Mouse (Mus musculus) mouse trophoblast stem cell (cell line): ENCODE results near the gene Myh6.
"Not testable (repeated sequence)": the region's sequence is repeated elsewhere in the genome, so short reads cannot be mapped to it uniquely, and the experiment has no call there.

Source experiments
- in situ Hi-C, 2 experiments: fragments of 300-500 bp; cut with MseI, MboI; formaldehyde crosslinking; loops; 2 replicates in 1 of 2; 3 replicates in 1 of 2; pipeline ENCODE4 v1.15.1; 2025

The Myh6 gene

DNA sequence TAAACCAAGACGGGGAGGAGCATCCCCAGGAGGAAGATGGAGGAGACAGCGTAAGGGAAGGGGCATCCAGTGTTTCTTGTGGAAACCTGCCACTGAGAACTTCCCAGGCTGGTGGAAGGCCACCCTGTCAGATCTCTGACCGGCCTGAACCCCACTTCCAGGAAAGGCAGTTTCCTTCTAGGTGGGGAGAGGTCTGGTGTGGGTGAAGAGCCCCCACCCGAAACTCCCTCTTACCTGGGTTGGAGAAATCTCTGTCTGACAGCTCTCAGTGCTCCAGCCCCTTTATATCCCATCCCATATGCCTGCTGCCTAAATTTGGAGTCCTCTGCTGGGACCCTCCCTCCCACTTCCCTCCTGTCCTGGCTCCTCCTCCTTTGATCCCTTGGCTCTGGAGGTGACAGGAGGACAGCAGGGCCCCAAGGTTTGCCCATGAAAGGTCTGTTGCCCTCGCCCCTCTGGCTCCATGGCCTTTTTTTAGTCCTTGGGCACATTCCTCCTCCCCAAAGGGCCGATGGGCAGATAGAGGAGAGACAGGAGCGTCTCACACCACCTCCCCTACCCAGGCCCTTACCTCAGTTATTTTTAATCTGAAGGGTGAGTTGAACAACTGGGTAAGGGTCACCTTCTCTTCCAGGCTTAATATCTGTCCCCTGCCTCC lies at the start of gene Myh6:
TSS of gene Myh6 (minus strand) at position 608 of the 658 bp plus-strand sequence.
- in situ Hi-C loops: no loop called here

DNA sequence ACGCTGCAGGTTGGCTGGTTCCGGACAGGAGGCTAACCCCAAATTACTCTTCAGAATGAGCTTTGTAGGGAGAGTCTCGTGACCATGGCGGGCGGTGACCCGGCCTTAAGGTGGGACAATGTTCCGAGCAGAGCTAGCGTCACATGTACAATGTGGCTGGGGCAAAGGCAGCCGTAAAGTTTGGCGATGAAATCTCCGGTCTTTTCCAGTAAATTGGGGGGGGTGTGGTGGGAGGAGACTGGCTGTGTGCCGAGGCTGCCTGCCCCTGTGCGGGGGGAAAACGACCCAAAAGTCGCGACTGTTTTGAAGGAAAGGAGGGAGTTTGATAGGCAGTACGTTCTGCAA lies 49.0 kb upstream of the Myh6 start:
- in situ Hi-C loops: no loop called here

DNA sequence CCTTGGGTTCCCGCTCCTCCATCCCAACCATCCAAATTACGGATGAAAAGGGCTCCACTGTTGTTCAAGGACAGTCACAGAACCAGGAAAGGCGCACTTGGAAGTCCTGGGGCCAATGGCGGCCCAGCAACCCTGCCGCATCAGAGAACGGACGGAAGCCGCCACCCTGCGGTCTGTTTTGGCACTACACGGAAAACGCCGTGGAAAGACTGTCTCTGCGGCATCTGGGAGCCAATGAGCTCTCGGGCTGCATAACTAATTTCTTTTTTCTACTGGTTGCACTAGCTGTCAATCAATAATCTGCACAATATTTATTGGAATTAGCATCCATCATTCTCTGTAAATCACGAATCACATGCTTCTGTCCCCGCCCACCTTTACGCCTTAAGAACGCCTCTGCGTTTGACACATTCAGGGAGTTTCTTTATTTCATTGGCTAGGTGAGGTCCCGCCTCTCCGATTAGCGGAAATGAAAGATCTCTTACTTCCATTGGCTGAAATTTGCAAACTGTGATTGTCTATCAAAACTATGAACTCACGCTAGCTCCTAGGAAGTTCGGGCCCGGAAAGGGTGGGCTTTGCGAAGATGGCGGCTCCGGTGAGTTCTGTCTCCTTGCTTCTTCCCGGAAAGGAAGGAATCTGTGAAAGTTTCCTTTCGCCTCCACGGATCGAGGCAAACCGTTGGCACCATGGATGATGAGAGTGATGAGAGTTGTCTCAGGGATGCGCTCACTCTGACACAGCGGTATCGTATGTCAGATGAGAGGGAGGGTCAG lies 48.5 kb upstream of the Myh6 start, which contains the start of gene Ngdn:
TSS of gene Ngdn (plus strand) at position 464 of the 776 bp plus-strand sequence.
- in situ Hi-C loops: loop anchor here (5.0 kb wide), 2 partner anchors 113 to 118 kb away; no protein-coding TSS in a partner anchor

DNA sequence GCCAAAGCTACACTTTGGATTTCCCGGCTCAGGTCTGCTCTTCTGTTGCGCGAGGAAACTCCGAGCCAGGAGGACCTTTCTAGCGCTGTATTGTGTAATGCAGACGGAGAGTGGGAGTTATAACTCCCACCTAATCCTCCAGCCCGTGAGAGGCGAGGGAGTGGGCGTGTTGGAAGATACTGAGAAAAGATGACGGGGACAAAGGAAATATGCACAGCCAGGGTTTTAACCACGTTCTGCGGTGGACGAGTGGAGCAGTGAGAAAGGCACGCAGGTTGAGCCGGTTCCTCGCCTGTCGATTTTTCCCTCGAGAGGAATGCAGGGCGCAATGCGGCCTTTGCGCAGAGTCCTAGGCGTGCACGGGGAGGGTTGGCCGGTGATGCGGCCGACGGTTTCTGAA lies 47.9 kb upstream of the Myh6 start:
- in situ Hi-C loops: loop anchor here (5.0 kb wide), 2 partner anchors 112 to 117 kb away; no protein-coding TSS in a partner anchor

DNA sequence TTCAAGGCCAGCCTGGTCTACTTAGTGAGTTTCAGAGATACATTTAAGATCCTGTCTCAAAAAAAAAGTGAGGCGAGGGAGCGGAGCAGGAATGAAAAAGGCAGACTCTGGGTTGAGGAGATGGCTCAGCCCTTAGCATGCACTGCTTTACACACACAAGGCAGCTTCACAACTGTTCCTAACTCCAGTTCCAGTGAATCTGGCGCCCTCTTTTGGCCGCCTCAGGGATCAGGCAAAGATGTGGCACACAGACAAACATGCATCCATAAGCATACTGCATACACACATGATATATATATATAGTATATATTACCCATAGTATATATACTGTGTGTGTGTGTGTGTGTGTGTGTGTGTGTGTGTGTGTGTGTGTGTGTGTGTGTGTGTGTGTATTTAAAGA lies 44.4 kb upstream of the Myh6 start:
- in situ Hi-C loops: loop anchor here (5.0 kb wide), 2 partner anchors 109 to 114 kb away; no protein-coding TSS in a partner anchor

DNA sequence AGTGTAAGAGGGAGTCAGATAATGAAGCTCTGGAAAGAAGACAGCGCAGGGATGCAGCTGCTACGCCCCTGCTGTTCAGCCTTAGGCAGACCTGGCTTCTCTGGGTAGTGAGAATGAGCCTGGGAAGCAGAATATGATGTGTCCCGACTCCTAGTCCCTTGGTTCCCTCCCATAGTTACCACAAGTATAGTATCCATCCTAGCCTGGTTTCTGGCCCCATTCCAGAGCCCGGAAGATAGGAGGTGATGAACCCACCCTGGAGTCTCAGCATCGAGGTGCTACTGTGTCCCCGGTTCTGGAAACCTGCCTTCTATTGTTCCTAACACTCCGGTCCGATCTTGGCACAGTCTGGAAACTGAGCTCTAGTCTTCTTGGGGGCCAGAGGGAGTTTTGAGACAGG lies 41.7 kb upstream of the Myh6 start:
- in situ Hi-C loops: no loop called here

DNA sequence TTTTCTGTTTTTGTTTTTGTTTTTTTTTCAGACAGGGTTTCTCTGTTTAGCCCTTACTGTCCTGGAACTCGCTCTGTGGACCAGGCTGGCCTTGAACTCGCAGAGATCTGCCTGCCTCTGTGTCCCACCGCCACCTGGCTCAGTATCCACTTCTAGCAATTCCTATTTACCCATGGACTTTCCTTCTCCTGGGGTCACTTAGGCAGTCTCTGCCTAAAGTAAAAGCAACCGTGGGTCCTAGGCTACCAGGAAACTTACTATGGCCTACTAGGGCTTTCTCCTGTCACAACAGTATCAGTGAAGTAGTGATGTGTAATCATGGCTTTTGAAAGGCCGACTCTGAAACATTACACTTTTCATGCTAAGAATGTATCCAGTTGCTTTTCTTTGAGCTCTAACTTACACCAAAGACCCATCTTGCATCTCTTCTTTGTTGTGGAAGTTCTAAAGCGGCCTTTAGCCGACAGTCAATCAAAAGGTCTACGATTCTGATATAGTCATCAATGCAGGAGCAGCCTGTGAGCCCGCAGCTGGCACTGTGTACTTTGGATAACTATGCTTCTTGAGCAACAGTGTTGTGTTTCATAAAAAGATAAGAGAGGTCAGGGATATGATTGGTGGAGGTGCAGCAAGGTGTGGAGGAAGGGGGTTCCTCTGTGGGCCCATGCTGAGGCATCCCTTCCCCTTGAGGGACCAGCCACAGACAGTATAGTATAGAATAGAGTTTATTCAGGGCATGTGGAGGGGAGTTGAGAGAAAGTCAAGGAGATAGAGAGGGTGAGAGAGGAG lies 40.6 kb upstream of the Myh6 start:
- in situ Hi-C loops: no loop called here

DNA sequence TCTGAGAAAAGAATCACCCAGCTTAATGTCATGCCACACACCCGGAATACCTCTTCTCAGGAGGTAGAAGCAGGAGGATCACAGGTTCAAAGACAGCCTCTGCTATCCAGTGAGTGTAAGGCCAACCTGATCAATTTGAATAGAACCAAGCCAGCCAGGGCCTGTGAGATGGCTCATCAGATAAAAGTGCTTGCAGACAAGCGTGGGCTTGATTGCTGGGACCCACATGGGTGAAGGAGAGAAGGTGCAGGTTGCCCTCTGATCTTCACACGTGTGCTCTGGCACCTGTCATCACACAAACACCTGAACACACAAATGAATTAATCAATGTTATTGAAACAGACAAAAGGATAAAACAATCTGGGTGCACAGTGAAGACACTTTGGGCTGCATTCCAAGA lies 39.8 kb upstream of the Myh6 start:
- in situ Hi-C loops: no loop called here

DNA sequence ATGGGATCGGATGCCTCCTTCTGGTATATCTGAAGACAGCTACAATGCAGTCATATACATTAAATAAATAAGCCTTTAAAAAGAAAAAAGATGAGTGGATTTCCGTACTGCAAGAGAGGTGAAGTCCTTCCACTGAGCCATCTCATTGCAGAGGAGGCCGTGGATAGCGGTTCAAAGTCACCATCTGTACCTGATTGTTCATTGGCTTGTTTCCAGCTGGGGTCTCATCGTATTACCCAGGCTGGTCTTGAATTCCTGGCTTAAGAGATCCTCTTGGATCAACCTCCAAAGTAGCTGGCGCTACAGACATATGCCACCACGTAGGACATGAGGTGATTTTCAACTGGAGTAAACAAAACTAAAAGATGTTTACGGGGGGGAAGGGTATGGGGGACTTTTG lies 39.2 kb upstream of the Myh6 start:
- in situ Hi-C loops: no loop called here

DNA sequence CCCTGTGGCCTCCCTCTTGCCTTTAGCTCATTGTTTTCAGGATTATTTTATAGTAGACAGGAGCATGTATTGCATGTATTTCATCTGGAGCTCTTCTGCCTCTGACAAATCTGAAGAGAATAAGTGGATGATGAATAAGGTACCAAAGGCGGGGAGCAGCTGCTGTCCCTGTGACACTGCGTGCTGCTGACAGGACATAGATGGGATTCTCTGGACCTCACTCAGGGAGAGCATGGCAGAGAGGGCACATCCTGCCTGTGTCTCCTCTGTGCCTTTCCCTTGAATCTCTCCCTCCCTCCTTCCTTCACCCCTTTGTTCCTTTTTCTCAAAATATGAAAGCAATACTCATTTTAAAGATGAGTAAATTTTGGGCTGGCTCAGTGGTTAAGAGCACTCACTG lies 38.8 kb upstream of the Myh6 start:
- in situ Hi-C loops: no loop called here

DNA sequence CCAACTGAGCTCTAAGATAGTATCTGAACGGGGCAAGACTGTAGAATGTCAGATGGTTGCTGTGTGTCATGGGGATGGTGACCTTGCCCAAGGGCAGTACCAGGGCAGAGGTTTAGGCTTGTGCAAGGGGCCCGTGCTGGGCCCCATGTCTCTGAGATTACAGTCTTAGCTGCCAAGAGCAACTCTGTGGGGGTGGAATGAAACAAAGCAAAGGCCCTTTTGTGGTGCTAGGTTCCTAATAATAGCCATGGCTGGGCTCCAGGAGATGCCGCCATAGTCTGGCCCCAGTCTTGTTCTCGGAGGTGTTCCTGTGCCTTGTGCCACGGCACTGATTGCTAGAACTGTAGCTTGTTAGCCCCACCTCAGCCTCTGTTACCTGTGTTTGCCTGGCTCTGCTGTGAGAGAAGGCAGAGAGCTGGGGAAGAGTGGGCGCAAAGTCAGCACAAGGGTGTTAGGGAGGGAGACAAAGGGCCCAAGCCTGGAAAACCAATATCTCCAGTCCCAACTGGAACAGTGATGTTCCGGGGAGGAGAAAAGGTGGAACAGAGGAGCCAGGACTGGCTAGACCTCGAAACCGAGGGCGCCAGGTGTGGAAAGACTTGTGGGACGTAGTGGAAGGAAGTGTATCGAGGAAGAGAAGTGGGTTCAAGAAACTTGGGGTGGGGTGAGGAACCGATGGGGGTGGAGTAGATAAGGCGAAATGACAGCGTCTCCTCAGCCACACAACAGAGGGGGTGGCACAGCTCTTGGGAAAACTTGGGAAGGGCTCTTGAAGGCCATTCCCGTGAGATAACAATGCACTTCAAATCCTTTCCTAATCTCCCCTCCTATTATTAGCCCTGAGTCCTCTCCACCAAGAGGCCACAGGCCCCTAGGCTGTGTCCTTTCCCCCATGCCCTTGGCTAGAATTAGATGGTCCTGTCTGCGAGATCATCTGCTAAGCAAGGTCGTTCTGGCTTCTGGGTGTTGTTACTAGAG lies 37.4 kb upstream of the Myh6 start:
- in situ Hi-C loops: no loop called here

DNA sequence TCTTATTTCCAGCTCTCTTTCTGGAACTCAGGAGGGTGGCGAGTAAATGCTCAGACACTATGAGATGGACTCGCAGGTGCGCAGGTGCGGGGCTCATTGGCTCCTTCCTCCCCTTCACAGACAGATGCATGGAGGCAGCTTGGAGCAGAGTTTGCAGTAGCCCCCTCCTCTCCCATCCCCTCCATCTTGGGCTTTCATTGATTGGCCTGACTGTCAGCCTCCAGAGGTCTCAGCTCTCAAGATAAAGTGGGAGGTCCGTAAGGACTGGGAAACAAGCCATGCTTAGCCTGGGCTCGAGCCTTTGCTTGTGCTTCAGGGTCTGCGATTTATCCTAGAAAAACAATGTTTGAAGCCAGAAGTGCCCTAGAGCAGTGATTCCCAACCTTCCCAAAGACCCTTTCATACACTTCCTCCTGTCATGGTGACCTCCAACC lies 36.0 kb upstream of the Myh6 start:
- in situ Hi-C loops: no loop called here

DNA sequence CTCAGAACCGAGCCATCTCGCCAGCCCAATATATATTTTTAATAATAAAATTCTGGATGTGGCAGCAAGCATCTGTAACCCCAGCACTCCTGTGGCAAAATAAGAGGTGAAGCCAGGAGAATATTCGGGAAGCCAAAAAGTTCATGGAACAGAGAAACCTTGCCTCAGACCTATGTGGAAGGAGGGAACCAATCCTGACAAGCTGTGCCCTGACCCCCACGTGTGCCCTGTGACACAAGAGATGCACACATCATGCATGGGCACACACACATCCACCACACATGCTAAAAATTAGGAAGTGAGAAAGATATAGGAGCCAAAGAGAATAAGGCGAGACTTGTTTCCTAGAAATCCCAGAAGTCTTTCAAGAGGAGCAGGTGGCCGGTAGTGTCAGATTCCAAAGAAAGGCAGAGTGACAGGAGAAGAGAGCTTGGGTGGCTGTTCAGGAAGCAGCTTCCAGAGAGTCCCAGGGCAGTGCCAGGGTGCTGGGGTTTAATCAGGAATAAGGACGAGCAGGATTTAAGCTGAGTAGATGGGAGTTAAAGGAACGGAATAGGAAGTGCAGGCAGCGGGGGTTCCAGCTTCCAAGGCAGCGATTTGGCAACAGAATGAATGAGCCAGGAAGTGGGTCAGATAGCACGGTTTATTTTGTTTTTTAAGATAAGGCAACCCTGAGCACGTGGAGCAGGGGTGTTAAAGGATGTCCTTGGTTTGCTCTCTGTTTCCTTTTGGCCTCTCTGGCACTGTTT lies 35.4 kb upstream of the Myh6 start:
- in situ Hi-C loops: no loop called here

DNA sequence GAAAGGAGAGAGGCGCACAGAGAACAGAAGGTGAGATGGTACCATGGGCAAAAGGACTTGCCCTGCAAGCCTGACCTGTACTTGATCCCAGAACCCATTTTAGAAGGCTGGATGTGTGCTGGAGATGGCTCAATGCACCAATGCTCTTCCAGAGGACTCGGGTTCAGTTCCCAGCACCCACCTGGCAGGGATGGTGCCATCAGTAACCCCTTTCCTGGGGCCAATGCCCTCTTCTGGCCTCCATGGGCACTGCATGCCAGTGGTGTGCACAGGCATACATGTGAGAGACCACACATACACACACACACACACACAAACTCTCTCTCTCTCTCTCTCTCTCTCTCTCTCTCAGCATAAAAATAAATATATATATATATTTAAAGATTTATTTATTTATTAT lies 34.7 kb upstream of the Myh6 start:
- in situ Hi-C loops: no loop called here

DNA sequence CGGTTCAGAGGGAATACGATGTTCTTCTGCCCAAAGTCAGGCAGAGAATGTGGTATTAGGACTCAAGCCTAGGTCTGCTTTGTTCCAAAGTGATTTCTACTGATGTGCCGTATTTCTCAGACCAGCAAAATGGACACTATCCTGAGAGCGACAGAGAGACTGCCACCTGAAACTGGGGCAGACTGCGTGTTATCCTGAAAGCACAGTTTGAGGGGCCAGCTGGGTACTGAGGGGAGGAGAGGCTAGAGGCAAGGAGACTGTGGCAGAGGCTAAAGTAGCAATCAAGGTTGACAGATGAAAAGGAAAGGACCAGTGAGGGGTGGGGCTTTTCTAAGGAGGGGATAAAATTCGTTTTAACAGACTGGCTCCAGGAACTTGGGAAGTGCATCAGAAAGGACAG lies 34.1 kb upstream of the Myh6 start:
- in situ Hi-C loops: no loop called here

DNA sequence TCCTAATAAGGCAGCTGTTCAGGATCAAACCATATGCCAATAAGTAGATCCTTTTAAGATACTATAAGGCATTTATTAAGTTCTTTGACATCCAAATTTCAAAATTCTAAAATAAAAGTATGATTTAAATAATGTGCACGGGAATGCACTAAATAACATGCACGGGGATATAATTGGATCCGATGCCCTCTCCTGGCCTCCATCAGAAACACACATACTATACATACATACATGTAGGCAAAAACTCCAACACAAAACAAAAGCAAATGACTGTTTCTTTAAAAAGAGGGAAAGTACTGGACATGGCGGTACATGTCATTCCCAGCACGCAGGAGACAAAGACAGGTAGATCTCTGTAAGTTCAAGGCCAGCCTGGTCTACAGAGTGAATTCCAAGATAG lies 33.1 kb upstream of the Myh6 start:
- in situ Hi-C loops: not testable (repeated sequence)

DNA sequence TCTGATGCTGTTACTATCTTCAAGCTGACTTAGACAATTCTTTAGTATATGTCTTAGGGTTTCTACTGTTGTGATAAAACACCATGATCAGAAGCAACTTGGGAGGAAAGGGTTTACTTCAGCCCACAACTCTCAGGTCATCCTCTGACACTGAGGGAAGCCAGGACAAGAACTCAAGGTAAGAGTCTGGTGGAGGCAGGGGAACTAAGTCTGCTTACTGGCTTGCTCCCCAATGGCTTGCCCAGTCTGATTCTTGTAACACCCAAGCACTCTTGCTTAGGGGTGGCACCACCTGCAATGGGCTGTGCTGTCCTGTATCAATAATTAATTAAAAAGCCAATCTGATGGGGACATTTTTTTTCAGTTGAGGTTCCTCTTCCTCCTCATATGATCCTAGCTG lies 32.0 kb upstream of the Myh6 start:
- in situ Hi-C loops: no loop called here

DNA sequence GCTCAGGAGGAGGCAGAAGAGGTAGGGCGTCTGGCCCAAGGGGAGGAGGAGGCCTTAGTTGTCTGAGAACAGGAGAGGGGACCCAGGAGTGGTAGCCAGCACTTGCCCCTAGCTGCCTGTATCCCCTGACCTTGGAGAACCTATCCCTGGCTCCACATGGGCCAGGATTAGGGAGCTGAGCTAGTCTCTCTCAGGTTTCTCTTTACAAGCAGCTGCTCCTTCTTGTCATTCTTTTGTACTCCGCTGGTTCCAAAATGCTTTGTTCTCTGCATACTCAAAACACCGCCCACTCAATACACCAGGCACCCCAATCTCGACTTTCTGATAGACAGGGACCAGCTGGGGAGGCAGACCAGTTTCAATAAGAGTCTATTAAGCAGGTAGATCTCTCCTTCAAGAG lies 30.6 kb upstream of the Myh6 start:
- in situ Hi-C loops: no loop called here

DNA sequence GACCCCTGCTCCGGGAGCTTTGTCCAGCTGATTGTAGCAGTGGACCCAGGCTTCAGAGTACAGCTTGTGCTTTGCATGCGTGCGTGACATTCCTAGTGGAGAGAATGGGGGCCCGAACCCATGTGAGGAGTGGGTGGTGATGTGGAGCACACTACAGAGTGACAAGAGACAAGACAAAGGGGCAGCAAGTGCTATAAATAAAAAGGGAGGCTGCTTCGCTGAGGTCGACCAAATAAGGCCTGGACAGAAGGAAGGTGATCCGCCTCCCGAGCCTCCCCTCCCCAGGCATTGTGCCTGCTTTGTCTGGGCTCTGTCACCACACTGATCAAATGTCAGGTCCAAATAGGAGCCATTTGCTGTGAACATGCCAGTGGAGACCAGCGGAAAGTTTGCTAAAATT lies 30.1 kb upstream of the Myh6 start:
- in situ Hi-C loops: no loop called here

DNA sequence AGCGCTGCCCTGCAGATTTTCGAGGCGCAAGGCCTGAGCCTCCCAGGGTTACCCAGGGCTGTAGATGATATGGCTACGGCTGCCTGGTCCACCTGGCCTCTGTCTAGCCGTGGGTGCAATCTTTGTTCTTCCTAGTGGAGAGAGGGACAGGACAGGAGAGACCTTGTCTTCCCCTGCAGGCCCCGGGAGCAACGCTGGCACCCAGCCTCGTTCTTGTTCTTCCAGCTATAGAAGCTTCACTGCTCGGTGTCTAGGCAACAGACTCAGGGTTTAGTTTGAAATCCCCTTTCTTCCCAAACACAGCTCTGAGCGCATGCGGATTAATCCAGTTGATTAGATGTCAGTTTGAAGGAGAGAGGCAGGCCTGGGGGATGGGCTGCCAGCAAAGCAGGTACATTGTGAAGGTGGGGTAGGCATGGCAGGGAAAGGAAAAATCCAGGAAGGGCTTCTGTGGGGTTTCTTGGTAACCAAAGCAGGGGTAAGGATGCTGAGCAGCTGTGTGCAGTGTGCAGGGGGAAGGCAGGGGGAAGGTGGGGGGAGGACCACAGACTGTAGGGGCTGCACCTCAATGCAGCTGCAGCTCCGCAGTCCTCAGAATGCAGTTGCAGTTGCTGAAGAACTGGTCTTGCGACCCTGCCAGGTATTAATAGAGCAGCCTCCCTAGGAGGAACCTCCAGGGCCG lies 28.9 kb upstream of the Myh6 start:
- in situ Hi-C loops: no loop called here
